Mouse (Mus musculus) right cerebral cortex, postnatal 10 days (tissue): ENCODE data around the gene Nfatc4.
A peak's percentile ranks its signal among the peaks of the same experiment; 100 is the strongest.

ENCODE experiments used
- DNase-seq, 2 experiments: peaks; one replicate each; pipeline ENCODE4 v3.0.0; 2021; ENCODE audit warnings: low spot score in 2 of 2

Nfatc4 gene

DNA sequence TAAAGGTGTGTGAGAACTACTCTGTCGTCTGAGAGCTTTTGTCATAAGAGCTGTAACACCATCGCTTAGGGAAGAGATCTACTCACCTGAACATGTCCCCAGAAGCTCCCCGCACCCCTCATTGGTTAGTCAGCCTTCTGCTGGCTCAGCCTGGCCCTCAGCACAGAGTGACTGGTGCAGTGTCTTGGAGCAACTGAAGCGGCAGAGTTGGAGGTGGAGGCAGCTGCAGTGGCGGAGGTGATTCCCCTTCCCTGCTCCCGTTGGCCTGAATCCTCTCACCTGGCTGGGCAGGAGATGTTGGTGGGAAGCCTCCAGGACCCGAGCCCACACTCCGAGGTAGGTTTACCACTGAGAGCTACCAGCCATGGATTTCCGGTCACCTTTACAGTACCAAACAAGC is 2.4 kb upstream of the Nfatc4 start:
- DNase-seq, result peak in 1 of 2 experiments; percentile 11

DNA sequence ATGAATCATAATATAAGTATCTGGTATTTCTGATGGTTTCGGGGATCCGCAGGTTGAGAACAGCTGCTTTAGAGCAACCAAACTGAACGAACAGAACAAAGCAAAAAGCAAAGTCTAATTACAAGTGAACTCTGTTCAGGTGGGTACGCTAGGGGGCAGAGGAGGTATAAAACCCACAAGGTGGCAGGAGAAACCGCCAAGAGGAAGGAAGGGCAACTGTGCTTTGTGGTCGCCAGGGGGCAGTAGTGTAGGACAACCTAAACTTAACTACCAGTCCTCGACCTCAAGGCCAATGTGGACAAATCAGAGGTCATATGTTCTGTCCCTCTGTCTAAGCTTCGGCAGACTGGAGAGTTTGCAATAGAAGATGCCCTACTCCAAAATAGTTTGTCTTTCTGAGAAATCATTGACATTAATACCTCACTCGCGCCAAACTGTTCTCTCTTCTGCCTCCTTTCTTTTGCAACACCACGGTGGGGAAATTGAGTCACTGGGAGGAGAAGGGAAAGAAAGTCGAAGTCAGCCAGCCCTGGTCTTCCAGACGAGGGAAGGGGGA is 431 bp upstream of the Nfatc4 start:
- peak; percentile 64 to 69 for DNase-seq

DNA sequence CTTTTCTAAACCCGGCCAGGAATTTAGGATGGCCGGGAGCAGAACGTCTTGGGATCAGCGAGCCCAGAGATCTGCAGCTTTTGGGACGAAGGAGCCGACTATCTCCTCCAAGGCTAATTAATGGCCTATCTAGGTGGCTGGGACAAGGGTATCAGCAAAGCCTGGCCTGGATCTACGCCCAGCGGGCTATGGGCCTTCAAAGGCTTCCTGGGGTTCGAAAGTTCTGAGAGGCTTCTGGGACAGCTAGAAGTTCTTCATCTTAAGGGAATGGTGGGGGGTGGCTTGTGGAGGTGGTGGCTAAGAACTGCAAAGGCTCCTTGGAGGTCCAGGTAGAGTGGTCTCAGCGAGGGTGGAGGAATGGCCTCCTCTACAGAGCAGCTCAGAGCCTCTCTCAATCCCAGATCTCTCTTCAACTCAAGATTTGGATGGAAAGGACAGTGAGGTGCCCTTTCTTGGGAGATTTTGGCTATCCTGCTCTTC is 1.1 kb downstream of the Nfatc4 start:
- peak in 1 of 2 experiments; percentile 28 for DNase-seq

DNA sequence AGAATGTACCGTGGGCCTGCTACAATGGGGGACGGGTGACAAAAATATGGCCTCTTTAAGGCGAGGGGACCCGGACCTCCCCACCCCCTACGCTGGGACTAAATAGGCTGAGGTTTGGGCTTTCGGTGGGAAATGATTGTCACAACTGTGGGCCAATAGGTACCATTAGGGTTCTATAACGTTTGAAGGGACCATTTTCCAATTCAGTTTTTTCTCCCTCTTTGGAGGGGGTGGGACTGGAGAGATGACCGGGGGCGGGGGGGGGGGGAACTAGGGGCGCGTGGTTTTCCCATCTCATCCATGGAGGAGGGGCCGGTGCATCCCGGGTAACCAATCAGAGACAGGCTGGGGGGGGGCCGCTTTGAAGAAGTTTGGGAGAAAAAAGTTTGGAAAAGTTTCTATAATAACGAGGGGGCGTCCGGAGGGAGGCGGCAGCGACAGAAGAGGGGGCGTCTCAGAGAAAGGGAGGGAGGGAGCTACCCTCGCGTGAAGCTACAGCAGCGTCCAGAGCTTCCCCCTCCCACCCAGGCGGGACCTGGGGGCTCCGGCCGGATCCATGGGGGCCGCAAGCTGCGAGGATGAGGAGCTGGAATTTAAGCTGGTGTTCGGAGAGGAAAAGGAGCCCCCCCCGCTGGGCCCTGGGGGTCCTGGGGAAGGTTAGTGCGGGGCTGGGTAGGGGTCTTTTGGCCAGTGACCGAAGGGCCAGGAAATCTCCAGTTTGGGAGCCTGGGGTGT is 1.7 kb downstream of the Nfatc4 start:
- peak in 1 of 2 experiments; percentile 25 for DNase-seq

DNA sequence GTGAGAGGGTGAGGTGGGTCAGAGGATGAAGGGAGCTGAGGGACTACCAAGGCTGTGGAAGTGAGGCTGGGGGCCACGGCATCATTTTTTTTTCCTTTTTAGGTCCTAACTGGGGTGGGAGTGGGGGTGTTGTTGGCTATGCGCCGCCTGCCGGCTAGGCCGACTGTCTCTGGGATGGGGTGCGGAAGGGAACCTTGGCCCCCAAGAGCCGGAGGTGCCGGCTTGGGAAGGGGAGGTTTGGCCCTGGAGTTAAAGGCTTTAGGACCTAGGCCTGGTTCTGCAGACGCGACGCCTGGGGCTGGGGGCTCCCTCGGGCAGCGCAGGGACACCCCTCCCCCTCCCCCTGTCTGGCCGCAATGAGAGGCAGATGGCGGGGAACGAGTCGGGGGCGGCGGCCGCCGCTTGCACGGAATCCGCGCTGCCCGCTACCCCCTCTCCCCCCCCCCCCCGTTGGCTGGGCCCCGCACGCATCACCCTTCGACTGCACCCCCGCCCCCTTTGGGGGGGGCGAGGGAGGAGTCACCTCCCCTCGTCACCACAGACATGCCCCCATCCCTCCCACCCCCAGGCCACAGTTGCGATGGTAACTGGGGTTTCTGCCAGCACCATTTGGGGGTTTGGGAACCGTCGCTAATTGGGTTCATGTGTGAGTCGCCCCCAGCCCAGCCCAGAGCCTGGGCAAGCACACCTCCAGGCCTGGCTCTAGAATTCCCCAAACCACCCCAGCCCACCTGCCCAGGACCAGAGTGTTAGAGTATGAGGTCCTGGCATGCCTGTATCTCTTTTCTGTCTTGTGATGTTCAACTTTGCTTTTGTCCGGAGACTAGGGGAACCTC is 2.5 kb downstream of the Nfatc4 start:
- DNase-seq, result peak; percentile 38 to 49

DNA sequence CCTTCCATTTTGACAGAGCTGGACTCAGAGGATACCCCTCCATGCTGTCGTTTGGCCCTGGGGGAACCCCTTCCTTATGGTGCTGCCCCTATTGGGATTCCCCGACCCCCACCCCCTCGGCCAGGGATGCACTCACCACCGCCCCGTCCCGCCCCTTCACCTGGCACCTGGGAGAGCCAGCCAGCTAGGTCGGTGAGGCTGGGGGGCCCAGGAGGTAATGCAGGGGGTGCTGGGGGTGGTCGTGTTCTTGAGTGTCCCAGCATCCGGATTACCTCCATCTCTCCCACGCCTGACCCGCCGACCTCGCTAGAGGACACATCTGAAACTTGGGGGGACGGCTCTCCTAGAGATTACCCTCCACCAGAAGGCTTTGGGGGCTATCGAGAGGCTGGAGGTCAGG is 3.2 kb downstream of the Nfatc4 start:
- no peak for DNase-seq

DNA sequence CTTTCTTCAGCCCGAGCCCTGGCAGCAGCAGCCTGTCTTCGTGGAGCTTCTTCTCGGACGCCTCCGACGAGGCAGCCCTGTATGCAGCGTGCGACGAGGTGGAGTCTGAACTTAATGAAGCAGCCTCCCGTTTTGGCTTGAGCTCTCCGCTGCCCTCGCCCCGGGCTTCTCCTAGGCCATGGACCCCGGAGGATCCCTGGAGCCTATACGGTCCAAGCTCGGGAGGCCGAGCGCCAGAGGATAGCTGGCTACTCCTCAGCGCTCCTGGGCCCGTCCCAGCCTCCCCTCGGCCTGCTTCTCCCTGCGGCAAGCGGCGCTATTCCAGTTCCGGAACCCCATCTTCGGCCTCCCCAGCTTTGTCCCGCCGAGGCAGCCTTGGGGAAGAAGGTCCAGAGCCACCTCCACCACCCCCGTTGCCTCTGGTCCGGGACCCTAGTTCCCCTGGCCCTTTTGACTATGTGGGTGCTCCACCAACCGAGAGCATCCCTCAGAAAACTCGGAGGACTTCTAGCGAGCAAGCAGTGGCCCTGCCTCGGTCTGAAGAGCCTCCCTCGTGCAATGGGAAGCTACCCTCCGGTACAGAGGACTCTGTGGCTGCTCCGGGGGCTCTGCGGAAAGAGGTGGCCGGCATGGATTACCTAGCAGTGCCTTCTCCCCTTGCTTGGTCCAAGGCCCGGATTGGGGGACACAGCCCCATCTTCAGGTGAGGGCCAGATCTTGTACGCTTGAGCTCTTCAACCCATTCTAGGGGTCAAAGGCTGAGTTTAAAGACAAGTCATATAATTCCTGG is 3.8 kb downstream of the Nfatc4 start:
- DNase-seq, result no peak

DNA sequence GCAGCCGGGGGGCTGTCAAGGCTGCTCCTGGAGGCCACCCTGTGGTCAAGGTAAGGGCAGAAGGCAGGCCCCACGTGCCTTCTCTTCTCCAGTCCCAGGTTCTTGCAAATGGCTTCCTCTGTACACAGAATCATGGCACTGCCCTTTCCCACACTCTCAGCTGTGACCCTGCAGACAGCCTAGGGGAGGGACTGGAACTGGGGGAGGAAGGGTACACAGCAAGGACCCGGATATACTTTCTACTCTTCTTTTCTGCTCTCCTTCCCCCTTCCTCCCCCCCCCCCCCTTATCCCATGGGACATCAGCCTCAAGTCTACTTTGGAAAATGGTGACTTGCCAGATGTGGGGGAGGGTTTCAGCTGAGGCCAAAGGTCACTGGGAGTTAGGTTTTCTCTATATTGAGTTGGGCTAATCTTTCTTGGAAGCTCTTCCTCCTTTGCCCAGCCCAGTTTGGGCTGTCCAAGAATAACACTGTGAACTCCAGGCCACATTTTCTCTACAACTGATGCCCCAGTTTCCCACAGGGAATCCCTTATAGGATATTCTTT is 5.8 kb downstream of the Nfatc4 start:
- DNase-seq, result no peak

DNA sequence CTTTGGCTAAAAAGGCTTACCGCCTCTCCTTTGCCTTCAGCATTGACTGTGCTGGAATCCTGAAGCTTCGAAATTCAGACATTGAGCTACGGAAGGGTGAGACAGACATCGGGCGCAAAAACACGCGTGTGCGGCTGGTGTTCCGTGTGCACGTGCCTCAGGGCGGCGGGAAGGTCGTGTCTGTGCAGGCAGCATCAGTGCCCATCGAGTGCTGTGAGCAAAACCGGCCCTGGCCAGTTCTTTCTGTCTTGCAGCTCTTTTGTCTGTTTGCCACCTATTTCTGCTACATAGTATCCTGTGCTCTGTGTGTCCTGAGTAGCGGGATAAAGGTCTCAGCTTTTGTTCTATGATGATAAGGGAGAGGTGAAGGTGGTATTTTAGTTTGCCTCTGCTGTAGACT is 6.9 kb downstream of the Nfatc4 start:
- DNase-seq, result peak in 1 of 2 experiments; percentile 14

DNA sequence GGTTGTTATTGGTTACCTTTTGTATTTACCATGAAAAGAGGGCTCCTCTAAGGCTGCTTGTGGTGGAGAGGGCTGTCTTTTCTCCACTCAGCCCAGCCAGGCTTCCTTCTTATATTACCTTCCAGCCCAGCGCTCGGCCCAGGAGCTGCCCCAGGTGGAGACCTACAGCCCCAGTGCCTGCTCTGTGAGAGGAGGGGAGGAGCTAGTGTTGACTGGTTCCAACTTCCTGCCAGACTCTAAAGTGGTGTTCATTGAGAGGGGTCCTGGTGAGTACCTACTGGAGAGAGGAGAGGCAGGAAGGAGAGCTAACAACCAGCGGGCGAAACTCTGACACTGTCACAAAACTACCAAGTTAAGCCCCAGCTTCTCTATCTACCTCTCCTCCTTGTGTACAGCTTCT is 7.4 kb downstream of the Nfatc4 start:
- DNase-seq, result peak in 1 of 2 experiments; percentile 14

DNA sequence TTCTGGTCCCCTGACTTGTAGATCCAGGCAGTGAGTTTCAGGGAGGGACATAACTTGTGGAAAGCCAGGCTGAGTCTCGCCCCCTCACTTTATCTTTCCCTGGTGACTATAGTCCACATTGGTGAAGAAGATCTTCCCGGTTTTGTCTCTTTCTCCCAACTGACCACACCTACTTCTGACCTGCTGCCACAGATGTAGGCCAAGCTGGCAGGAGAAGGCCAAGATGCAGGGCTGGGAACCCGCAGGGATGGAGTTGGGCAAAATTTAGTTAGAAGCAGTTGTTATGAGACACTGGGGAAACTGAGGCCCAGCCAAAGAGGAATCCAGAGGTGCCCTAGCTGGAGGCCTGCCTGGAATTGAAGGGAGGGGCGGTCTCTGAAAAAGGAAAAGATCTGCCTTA is 10.2 kb downstream of the Nfatc4 start:
- DNase-seq, result no peak

DNA sequence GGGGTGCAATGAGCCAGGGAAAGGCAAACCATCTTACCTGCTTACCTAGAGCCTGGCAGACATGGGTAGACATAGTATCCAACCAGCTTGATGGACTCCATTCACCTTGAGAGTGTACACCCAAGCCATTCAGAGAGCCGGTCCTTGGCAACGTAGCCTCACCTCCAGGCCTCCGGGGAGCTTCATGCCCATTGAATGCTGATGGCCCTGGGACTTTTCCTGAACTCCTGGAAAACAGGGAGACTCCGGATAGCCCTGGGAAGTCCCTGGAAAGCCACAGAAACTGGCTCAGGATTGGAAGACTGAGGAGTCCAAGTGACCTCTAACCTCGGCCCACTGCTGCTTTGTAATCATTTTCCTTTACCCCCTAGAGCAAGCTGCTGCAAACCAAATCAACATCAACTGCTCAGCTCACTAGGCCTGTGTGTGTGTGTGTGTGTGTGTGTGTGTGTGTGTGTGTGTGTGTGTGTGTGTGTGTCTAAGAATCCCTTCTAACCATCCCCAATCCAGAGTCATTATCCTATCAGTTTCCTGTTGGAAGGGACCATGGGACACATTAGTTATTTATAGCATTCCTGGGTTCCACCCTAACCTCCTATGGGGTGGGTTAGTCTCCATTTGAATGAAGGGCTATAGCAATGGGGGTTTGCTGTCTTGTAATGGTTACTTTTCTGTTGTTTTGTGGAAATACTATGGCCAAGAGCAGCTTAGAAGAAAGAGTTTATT is 12.0 kb downstream of the Nfatc4 start:
- DNase-seq, result no peak

DNA sequence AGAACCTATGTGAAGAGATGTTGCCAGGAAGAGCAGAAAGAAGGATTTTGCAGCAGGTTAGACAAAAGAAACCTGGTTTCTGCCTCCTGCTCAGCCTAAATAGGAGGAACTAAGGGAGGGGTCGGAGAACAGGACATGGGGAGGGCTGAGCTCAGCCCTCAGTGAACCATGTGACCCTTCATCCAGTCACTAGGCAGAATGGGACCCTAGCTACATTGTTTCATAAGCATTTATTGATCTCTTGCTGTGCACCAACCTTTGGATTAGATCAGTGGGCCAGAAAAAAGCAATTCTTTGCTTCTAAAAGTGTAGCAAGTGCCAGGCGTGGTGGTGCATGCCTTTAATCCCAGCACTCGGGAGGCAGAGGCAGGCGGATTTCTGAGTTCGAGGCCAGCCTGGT is 15.4 kb downstream of the Nfatc4 start:
- no peak for DNase-seq

DNA sequence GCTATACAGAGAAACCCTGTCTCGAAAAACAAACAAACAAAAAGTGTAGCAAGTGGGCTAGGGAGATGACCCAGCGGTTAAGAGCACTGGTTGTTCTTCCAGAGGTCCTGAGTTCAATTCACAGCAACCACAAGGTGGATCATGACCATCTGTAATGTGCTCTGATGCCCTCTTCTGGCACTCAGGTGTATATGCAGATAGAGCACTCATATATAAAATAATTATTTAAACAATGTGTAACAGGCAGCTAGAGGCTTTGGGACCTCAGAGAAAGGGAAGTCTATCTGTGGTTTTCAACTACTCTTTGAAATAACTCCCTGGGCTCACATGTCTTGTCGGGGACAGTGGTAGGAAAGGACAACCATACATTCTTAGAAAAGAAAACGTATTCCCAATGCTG is 15.8 kb downstream of the Nfatc4 start:
- no peak for DNase-seq

DNA sequence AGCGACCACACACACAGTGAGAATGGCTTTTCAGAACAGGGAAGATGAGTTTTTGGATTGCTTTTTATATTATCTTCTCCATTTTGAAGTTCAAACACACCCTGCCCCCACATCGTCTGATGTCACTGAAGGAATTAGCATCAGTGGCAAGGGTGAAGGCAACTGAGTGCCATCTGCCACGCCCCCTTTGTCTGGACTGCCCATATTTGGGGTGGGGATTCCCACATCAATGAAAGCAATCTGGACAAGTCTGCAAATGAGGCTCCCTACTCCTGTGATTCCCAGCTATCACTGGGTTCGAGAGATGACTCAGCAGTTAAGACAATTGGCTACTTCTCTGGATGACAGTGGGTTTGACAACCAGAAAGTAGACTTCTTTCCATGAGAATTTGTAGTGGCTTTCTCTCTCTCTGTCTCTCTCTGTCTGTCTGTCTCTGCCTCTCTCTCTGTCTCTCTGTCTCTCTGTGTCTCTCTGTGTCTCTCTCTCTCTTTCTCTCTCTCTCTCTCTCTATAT is 18.0 kb downstream of the Nfatc4 start:
- DNase-seq, result no peak

DNA sequence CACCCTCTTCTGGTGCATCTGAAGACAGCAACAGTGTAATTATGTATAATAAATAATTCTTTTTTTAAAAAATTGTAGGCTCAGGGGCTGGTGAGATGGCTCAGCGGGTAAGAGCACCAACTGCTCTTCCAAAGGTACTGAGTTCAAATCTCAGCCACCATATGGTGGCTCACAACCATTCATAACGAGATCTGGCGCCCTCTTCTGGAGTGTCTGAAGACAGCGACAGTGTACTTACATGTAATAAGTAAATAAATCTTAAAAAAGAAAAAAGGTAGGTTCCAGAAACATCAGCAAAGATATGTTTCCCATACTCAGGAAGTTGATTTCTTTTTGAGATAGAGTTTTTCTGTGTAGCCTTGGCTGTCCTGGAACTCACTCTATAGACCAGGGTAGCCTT is 19.9 kb downstream of the Nfatc4 start:
- DNase-seq, result no peak

DNA sequence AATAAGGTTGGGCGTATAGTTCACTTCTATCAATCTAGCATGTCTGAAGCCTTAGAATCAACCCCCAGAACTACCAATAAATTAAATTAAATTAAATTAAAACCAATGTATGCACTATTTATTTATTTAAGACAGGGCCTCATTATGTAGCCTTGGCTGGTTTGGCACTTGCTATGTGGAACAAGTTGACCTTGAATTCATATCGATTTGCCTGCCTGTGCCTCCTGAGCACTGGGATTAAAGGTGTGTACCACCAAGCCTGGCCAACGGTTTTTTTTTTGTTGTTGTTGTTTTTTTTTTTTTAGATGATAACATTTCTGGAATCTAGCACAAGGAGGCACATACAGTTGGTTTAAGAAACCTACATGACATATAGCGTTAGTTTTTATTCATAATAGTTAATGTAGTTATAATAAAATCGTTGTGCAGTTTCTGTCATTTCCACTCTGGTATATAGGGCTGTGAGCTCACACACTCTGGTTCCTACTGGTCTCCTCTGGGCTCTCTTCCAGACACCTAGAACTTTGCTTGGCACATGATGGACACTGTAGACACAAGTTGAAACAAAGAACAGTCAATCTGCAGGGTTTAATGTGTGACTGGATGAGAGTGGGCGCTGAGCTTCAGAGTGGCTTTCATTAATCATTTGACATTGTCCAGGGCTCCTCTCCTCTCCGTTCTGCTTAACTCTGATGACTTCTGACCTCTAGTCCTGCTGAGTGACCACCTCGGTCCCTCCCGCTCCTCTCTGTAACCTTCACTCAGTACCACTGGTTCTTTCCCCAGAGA is 22.8 kb downstream of the Nfatc4 start:
- DNase-seq, result no peak

DNA sequence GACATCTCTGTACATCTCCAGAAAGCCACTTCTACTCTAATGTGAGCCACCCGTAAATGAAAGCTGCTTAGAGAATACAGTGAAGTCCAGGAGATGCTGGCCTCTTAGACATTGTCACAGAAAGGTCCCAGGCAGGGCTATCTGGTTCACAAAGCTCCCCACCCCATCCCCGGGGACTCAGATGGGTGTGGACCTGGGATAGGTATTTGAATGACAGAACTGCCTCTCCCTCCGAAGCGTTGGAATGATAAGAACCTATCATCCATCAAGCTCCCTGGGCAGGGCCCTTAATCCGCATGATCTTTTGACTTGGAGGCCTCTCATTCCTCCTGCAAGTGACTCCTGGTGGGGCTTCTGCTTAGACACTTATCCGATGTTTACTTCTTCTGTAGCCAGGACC is 27.9 kb downstream of the Nfatc4 start:
- DNase-seq, result no peak

DNA sequence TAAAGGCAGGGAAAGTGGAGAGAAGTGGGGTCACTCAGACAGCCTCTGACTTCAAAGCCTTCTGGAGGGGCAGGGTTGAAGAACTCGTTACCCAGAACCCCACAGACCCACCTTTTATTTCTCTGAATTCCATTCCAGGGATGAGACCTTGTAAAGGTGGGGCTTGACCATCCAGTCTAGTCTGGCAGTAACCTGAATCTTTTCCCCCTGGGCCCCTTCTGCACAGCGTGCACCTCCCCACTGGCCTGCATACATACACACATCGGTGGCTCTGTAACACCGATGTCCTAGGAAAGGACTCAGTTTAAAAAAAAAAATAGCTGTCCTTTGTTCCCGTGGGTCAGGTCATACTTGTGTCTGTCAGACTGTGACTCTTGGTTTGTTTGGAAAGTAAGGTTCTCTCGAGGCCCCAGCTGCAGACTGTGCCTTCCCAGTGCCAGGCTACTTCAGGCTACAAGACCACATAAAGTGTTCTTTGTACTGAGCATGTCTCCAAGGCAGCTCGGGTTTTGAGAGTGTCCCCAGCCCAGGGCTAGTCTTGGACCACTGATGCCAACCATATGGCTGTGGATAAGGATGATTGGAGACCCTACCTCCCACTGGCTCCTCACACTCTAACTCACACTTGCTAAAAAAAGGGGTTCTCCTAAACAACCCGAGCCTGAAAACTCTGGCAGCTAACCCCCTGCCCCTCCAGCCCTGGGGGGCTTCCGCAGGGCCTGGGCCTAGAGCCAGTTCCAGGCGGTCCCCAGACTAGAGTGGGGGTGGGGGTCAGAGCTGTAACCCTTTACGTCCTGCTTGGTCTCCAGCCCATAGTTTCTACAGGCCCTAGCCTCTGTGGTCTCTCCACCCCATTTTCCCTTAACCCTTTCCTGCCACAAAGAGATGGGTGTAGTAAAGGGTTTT is 30.0 kb downstream of the Nfatc4 start:
- DNase-seq, result peak; percentile 66 to 67
